Mouse (Mus musculus): ENCODE results near the gene Nipa1.
"Not testable (repeated sequence)": the region's sequence is repeated elsewhere in the genome, so short reads cannot be mapped to it uniquely, and the experiment has no call there.

Gene Nipa1

DNA sequence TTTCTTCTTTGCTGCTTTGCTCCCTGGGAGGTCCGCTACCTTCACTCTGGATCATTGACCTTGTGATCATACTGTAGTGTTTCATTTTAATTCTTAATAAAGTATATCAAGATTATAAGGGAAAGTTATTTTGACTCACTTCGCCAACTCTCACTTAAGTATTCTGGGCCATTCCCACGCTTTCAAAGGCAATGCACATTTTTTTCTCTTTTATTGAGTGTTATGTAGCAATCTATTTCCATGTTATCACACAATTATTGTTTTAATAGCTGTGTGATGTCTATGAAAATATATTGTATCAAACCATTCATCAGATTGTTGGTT lies at the start of gene Nipa1:
TSS of gene Nipa1 (minus strand) at position 25 of the 324 bp plus-strand sequence.
- no peak for DNase-seq (ENCODE audit: low read depth)

DNA sequence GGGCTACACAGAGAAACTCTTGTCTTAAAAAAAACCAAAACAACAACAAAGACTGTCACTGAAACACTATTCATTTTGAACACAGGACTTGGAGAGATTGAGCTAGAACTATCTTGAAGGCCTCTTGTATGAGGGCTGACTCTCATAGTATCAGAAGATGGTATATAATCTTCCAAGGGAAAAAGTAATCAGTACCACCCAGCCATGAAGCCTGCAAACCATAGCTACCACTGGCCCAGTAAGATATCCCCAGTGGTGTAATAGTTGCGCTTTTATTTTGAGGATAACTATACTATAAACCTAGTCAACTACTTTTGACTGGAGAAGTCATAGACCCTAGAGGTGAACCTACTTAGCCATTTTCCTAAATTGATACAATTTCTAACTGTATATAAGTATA lies 46.9 kb upstream of the Nipa1 start:
- no peak for DNase-seq (ENCODE audit: low read depth)

DNA sequence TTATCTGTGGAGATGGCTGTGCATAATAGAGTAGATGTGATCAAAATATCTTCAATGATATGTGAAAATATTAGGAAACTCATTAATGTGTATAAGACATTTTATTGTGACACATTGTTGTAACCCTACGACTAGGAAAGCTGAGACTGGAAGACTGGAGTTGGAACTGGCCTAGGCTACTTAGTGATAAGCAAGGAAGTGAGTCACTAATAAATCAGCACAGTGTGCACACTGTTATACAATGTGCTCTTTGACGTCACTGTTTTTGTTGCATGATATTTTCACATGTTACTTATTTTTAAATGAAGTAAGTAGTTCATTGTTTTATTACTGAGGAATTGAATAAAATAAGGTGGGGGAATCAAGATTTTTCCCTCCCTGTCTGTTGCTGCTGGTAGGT lies 46.4 kb upstream of the Nipa1 start:
- DNase-seq (ENCODE audit: low read depth): no peak

DNA sequence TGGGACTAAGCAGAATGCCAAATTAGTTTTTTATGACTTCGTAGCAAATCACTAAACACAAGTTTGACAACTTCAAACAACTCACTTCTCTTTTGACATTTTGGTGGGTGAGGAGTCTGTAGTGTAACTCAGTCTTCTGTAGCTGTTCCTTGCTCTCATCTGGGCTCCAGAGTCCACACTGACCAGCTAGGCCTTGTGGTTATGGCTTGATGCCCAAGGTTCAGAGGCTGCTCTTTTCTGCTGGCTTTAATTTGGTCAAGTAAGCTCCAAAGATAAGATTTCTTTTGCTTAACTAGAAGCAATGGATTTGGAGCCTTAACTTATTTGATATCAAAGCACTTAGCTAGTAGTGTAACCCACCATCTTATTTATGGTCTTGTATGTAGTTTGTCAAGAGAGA lies 45.1 kb upstream of the Nipa1 start:
- no peak for DNase-seq (ENCODE audit: low read depth)

- no peak for DNase-seq (ENCODE audit: low read depth)
These were observed 35.6 kb upstream of the Nipa1 start for GRCm38 (mm10) chr7:56055338-56055737.

GRCm38 (mm10) chr7:56052996-56053395 lies 33.2 kb upstream of the Nipa1 start:
- no peak for DNase-seq (ENCODE audit: low read depth)

GRCm38 (mm10) chr7:56050487-56050911 lies 30.7 kb upstream of the Nipa1 start:
- no peak for DNase-seq (ENCODE audit: low read depth)

- DNase-seq (ENCODE audit: low read depth): peak; percentile 99
These were observed 30.1 kb upstream of the Nipa1 start, which contains the start of gene Herc2 for GRCm38 (mm10) chr7:56049831-56050321. Herc2 (plus strand) TSS chr7:56050196.

- no peak for DNase-seq (ENCODE audit: low read depth)
These were observed 27.4 kb upstream of the Nipa1 start for GRCm38 (mm10) chr7:56047178-56047577.

- no peak for DNase-seq (ENCODE audit: low read depth)
These were observed 24.5 kb upstream of the Nipa1 start for GRCm38 (mm10) chr7:56044267-56044629.

DNA sequence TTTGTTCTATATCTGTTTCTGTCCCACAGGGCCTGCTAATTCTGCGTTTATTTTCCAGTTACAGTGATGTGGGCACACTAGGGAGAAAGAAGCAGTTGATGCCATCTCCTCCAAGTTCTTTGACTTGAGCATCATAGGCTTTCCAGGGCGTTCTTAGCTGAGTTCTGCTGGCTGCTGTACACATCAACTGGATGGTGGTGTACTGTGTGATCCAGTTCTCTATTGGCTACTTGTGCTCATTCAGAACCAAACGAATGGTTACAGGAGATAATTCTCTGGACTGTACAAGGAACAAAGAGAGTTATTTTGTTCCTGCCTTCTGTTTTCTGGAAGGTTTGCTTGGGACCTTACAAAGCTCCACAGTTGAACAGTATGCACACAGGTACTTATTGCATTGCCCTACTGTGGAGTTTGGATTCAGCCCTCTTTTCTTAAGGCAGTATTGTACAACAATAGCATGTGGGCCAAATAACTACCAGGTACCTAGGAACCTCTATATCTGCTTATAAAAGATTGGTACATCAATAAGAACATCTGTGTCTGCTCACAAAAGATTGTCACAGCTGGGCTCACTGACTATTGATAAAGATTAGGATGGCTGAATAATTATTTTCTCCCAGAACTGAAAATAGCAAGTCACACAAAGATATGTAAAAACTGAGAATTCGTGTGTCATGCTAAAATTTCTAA lies 24.0 kb upstream of the Nipa1 start:
- DNase-seq (ENCODE audit: low read depth): peak; percentile 63

DNA sequence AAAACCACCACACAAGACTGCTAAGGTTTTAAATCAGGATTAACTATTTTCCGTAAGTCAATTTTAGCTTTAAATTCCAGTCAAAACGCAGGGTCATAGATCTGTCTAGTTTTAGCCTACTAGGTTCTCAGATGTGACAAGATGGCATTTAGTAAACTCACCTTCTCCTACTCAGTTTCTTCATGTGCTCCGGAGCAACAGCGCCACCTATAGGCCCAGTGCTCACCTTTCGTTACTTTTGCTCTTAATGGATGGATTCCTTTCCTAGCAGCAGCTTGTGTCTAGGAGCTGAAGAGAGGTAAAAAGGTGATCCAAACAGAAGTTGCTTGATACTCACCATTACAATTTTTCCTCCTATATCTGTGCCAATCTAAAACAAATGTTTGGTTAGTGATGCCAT lies 22.6 kb upstream of the Nipa1 start:
- DNase-seq (ENCODE audit: low read depth): peak; percentile 91

DNA sequence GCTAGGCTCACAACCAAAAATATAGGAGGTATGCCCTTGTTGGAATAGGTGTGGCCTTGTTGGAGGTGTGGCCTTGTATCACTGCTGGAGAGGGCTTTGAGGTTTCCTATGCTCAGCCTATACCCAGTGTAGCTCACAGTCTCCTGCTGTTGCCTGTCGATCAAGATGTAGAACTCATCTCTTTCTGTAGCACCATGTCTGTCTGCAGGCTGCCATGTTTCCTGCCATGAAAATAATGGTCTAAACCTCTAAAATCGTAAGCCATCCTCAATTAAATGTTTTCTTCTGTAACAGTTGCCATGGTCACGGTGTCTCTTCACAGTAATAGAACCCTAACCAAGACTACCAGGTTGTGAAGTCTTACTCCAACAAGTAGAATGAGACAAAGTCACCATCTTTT lies 3.8 kb upstream of the Nipa1 start:
- DNase-seq (ENCODE audit: low read depth): no peak

DNA sequence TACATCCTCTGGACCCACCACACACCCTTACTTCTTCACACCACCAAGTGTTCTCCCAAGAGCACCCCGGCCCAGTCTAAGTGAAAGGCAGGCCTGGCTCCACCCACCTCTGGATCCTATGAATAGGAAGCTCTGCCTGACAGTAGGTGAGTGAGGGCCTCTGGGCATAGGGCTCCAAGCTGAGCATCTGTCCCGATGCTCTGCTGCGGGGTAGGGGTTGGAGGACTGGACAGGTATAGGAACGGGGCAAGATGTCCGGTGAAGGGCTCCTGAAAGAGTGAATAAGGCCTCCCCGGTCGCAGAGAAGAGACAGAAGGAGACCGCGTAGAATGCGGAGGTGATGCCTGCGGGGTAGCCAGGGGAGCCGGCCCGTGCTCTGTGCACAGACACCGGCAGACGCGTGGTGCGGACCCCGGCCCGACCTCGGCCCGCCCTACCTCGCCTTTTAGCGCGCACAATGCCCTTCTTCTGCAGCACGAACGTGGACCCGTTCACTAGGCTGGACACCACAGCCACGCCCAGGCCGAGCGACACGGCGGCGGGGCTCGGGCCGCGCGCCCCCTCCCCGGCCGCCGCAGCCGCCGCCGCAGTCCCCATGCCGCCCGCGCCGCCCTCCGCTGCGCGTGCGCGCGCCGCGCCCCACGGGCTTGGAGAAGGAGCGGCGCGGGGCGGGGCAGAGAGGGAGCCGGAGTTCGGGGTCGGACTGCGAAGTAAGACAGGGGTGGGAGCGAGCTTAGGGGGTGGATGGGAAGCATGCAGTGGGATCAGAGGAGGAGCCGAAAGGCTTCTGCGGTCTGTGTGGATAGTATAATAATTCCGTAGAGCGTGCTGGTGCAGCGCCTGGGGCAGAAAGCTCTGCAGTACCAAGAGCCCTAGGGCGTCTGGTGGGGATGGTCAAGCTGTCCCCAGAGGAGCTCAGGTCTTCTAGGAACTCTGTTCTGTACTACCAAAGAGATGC lies 503 bp downstream of the Nipa1 start:
- DNase-seq (ENCODE audit: low read depth): peak; percentile 60

GRCm38 (mm10) chr7:56018446-56018971 lies 1.2 kb downstream of the Nipa1 start:
- DNase-seq (ENCODE audit: low read depth): peak; percentile 48

GRCm38 (mm10) chr7:56017761-56018160 lies 2.0 kb downstream of the Nipa1 start:
- DNase-seq (ENCODE audit: low read depth): no peak

- no peak for DNase-seq (ENCODE audit: low read depth)
These were observed 3.9 kb downstream of the Nipa1 start for GRCm38 (mm10) chr7:56015837-56016236.

DNA sequence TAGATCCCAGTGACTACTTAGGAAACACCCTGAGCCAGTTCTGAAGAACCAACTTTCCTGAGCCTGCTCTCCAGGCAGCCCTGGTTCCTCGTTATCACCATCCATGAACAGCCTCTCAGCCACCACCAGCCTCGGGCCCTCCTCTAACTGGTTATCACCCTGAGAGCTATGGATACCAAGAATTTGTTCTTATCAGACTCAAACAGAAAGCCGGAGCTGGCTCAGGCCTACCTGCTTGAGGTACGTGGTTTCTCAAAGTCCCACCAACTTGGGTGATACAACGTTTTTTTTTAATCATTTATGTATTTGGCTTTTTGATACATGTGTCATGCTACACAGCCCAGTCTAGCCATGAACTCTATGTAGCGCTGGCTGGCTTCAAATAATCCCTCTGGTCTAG lies 4.6 kb downstream of the Nipa1 start:
- peak; percentile 83 for DNase-seq (ENCODE audit: low read depth)

GRCm38 (mm10) chr7:56014002-56014702 lies 5.6 kb downstream of the Nipa1 start:
- not testable (repeated sequence) for DNase-seq (ENCODE audit: low read depth)

GRCm38 (mm10) chr7:56013261-56014001 lies 6.3 kb downstream of the Nipa1 start:
- peak; percentile 13 for DNase-seq (ENCODE audit: low read depth)

DNA sequence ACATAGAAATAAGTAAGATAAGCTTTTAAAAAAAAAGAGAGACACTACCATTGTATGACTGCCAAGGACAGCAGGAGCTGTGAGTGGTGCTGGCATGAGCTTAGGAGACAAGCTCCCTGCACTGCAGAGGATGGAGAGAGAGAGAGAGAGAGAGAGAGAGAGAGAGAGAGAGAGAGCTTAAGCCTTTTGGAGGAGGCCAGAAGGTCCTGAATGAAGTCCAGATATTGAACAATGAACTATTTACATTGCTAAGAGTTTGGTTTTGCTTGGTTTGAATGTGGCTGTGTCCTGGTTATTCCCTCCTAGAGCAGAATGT lies 8.8 kb downstream of the Nipa1 start:
- DNase-seq (ENCODE audit: low read depth): no peak
